Mouse (Mus musculus) hindbrain, embryonic 16.5 days (tissue): ENCODE data around the gene Dtd2. TPM values are rescaled to one million over a fixed set of nuclear protein-coding genes. Genes with fewer than 3 reads are reported as not detected.

Experiments used
- ATAC-seq: fragments of 200-750 bp; cut with Nextera tagmentation; 2 replicates; pipeline ENCODE4 v1.8.0; 2017; ENCODE audit warnings: moderate TSS enrichment, moderate library complexity
- H3K27ac ChIP-seq: fragments of 300-500 bp; sonication (generic); 2 replicates; pipeline ENCODE4 v1.5.1; 2014; ENCODE audit warnings: low read depth, mild to moderate bottlenecking, control low read depth, low read length, moderate library complexity
- H3K27me3 ChIP-seq: fragments of 300-500 bp; sonication (generic); replicated peaks from 2 replicates; pipeline ENCODE4 v1.6.1; 2014; ENCODE audit warnings: low read length; ENCODE audit not compliant: control insufficient read depth, insufficient read depth
- H3K36me3 ChIP-seq: fragments of 300-500 bp; sonication (generic); 2 replicates; pipeline ENCODE4 v1.6.1; 2014; ENCODE audit warnings: mild to moderate bottlenecking, low read length, moderate library complexity, mixed read lengths; ENCODE audit not compliant: control insufficient read depth, insufficient read depth
- H3K4me1 ChIP-seq: fragments of 300-500 bp; sonication (generic); 2 replicates; pipeline ENCODE4 v1.6.1; 2014; ENCODE audit warnings: low read depth, low read length; ENCODE audit not compliant: control insufficient read depth, insufficient read depth
- H3K4me2 ChIP-seq: fragments of 300-500 bp; sonication (generic); 2 replicates; pipeline ENCODE4 v1.6.1; 2014; ENCODE audit warnings: mild to moderate bottlenecking, low read length, control low read depth, moderate library complexity
- H3K4me3 ChIP-seq: fragments of 300-500 bp; sonication (generic); 2 replicates; pipeline ENCODE4 v1.5.1; 2014; ENCODE audit warnings: mild to moderate bottlenecking, low read length, control low read depth, moderate library complexity
- H3K9ac ChIP-seq: fragments of 300-500 bp; sonication (generic); 2 replicates; pipeline ENCODE4 v1.6.1; 2014; ENCODE audit warnings: low read depth, mild to moderate bottlenecking, control low read depth, low read length, moderate library complexity
- H3K9me3 ChIP-seq: fragments of 300-500 bp; sonication (generic); 2 replicates; pipeline ENCODE4 v1.6.1; 2014; ENCODE audit warnings: mild to moderate bottlenecking, low read length, moderate library complexity; ENCODE audit not compliant: control insufficient read depth
- WGBS: fragments of 180-500 bp; shearing (Covaris S2); extraction: QIAGEN DNeasy Blood & Tissue Kit; methylation state at CpG from one replicate; pipeline ENCODE4 v1.1.7; 2014; 5-methylcytosine and 5-hydroxymethylcytosine counted together
- polyA plus RNA-seq: library from polyadenylated mRNA; unstranded; fragments of >200 nt; fragmentation: Nextera tagmentation; extraction: Ambion mirVana; gene quantifications from 2 replicates; pipeline ENCODE4 v1.2.1, GENCODE M21; 2015

Dtd2 gene
- polyA plus RNA-seq, 1 experiment from 2014 or later: 20.3 TPM

GRCm38 (mm10) chr12:52014044-52014443, 7.7 kb upstream of the Dtd2 start:
- no peak for ATAC-seq
- Histone ChIP-seq H3K9me3 (no peaks in the 10 kb centered on the region), H3K4me2 (no peak overlapping the region), H3K9ac (no peak overlapping the region), H3K4me3 (no peak overlapping the region), H3K36me3 (no peaks in the 10 kb centered on the region), H3K27me3 (no peaks in the 10 kb centered on the region), H3K4me1 (no peaks in the 10 kb centered on the region; the same call in 1 of the 2 replicates), H3K27ac (no peak overlapping the region)
- WGBS: 90% methylated on average over 11 of the region's 11 CpGs

DNA sequence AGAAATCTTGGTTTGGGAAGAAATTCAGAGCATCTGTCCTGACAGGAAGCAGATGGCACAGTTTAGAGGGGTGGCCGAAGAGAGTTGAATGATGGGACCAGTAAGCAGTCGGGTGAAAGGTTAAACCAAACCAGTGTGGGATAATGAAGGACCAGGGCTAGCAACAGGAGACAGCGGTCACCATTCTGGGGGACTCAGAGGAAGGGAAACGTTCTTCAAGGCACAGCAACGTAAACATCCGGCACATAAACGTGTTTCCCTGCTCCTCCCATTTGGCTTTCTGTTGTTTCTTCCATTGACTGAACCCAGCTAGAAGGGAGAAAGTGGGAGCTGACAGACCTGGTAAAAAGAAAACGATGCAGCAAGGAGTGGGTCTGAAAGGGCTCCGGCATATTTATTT, 7.0 kb upstream of the Dtd2 start:
- Histone ChIP-seq H3K4me3 (no peak overlapping the region), H3K4me1 (no peaks in the 10 kb centered on the region; the same call in 1 of the 2 replicates), H3K4me2 (no peak overlapping the region), H3K9ac (no peak overlapping the region), H3K9me3 (no peaks in the 10 kb centered on the region), H3K27me3 (no peaks in the 10 kb centered on the region), H3K36me3 (no peaks in the 10 kb centered on the region), H3K27ac (no peak overlapping the region)
- 54% methylated on average over 9 of the region's 9 CpGs for WGBS
- ATAC-seq: no peak

GRCm38 (mm10) chr12:52012159-52012558, 5.9 kb upstream of the Dtd2 start:
- H3K27me3 ChIP-seq: no peaks in the 10 kb centered on the region
- no peak for ATAC-seq
- 80% methylated on average over 8 of the region's 8 CpGs for WGBS

DNA sequence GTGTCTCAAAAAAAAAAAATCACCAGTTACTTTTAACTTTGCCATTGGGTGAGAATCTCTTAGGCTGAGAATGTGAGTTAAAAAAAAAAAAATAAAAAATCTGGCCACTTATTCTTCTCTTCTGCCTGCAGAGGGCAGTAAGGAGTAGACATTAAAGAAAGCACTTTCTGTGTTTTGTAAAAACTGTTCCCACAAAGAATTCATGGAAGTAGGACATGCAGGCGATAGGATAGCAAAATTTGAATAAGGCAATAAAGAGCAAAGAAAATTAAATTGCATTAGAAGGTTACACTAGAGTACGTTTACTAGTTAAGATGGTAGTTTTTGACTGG, 4.3 kb upstream of the Dtd2 start:
- Histone ChIP-seq H3K27ac (no peak overlapping the region), H3K36me3 (no peaks in the 10 kb centered on the region), H3K9me3 (no peaks in the 10 kb centered on the region), H3K4me2 (peak overlapping the region; percentile 60), H3K4me3 (peak overlapping the region; percentile 40), H3K4me1 (peaks cover 4% of the 10 kb centered on the region; the same call in 1 of the 2 replicates), H3K9ac (no peak overlapping the region), H3K27me3 (no peaks in the 10 kb centered on the region)
- 49% methylated on average over 2 of the region's 2 CpGs for WGBS
- no peak for ATAC-seq

More at GRCm38 (mm10) chr12:52012159-52012558, 5.9 kb upstream of the Dtd2 start:
- Histone ChIP-seq H3K27ac (no peak overlapping the region), H3K4me3 (no peak overlapping the region), H3K4me2 (no peak overlapping the region), H3K4me1 (no peaks in the 10 kb centered on the region; the same call in 1 of the 2 replicates), H3K36me3 (no peaks in the 10 kb centered on the region), H3K9ac (no peak overlapping the region), H3K9me3 (no peaks in the 10 kb centered on the region)

DNA sequence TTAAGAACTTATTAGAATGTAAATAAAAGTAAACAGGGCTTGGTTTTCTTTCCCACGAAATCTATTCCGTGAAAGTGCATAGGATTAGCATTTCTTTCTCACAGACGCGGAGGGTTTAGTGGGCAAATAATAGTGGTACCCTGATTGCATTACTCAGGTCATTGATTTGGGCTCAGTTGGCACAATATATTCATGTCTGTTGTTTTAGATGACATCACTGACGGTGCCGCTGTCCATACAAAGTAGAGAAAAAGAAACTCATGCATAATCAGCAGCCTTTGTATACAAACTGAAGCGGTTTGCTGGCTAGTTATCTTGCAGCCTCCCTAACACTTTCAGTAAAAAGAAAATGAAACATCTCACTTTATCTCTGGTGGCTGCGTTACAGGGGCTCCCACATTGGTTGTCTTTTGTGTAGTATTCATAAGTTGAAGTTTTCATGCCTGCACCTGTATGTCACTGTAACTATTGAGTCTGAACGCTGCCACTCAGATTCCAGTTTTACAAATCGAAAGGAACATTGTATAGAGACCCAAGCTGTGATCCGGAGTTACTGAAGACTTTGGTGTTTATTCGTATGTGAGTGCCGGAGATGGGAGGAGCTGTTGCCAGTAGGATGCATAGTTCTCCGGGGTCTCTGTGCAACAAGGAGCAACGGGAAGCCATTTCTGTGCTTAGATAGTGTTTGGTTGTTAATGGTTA, 3.8 kb upstream of the Dtd2 start:
- 35% methylated on average over 15 of the region's 15 CpGs for WGBS
- Histone ChIP-seq H3K9me3 (no peaks in the 10 kb centered on the region), H3K36me3 (no peaks in the 10 kb centered on the region), H3K4me1 (peaks cover 7% of the 10 kb centered on the region; the same call in 1 of the 2 replicates), H3K27me3 (no peaks in the 10 kb centered on the region), H3K4me3 (peak overlapping the region; percentile 40), H3K4me2 (peak overlapping the region; percentile 60), H3K27ac (peak overlapping the region; percentile 29; the same call in 1 of the 2 replicates), H3K9ac (peak overlapping the region; percentile 27)
- ATAC-seq: no peak

GRCm38 (mm10) chr12:52006633-52006994, 313 bp upstream of the Dtd2 start:
- H3K9ac ChIP-seq: peak overlapping the region; percentile 53
- no peaks in the 10 kb centered on the region for H3K36me3 ChIP-seq
- peaks cover 7% of the 10 kb centered on the region; the same call in 1 of the 2 replicates for H3K4me1 ChIP-seq
- H3K27ac ChIP-seq: peak overlapping the region; percentile 84
- H3K27me3 ChIP-seq: no peaks in the 10 kb centered on the region
- peak; percentile 75 for ATAC-seq
- peak overlapping the region; percentile 86 for H3K4me3 ChIP-seq
- H3K9me3 ChIP-seq: no peaks in the 10 kb centered on the region
- 47% methylated on average over 5 of the region's 5 CpGs for WGBS
- peak overlapping the region; percentile 81 for H3K4me2 ChIP-seq

GRCm38 (mm10) chr12:52002746-52003145, 3.6 kb downstream of the Dtd2 start:
- Histone ChIP-seq H3K9ac (no peak overlapping the region), H3K27me3 (no peaks in the 10 kb centered on the region), H3K27ac (no peak overlapping the region), H3K36me3 (peaks cover 3% of the 10 kb centered on the region; the same call in 1 of the 2 replicates), H3K4me2 (no peak overlapping the region), H3K4me1 (peaks cover 7% of the 10 kb centered on the region; the same call in 1 of the 2 replicates), H3K4me3 (no peak overlapping the region), H3K9me3 (no peaks in the 10 kb centered on the region)
- WGBS: 88% methylated on average over 3 of the region's 3 CpGs
- no peak for ATAC-seq

GRCm38 (mm10) chr12:52001544-52001943, 4.8 kb downstream of the Dtd2 start:
- WGBS: 26% methylated on average over 4 of the region's 4 CpGs
- peaks cover 5% of the 10 kb centered on the region; the same call in 1 of the 2 replicates for H3K4me1 ChIP-seq
- H3K9ac ChIP-seq: no peak overlapping the region
- H3K9me3 ChIP-seq: no peaks in the 10 kb centered on the region
- peak; percentile 66 for ATAC-seq
- H3K4me2 ChIP-seq: no peak overlapping the region
- H3K4me3 ChIP-seq: no peak overlapping the region
- peaks cover 3% of the 10 kb centered on the region; the same call in 1 of the 2 replicates for H3K36me3 ChIP-seq
- H3K27ac ChIP-seq: no peak overlapping the region
- H3K27me3 ChIP-seq: no peaks in the 10 kb centered on the region

- H3K27ac ChIP-seq: no peak overlapping the region
- H3K4me2 ChIP-seq: no peak overlapping the region
- H3K9ac ChIP-seq: no peak overlapping the region
- H3K4me1 ChIP-seq: no peaks in the 10 kb centered on the region
- H3K9me3 ChIP-seq: no peaks in the 10 kb centered on the region
- no peak for ATAC-seq
- 92% methylated on average over 9 of the region's 9 CpGs for WGBS
- no peaks in the 10 kb centered on the region for H3K27me3 ChIP-seq
- no peak overlapping the region for H3K4me3 ChIP-seq
- H3K36me3 ChIP-seq: peaks cover 3% of the 10 kb centered on the region; the same call in 1 of the 2 replicates
These were observed 7.9 kb downstream of the Dtd2 start for GRCm38 (mm10) chr12:51998366-51998932.
